Mouse (Mus musculus) stomach, embryonic 16.5 days (tissue): ENCODE data around the gene Mrgprf. TPM values are rescaled to one million over a fixed set of nuclear protein-coding genes. Genes with fewer than 3 reads are reported as not detected.

ENCODE experiments used
- ATAC-seq: fragments of 200-750 bp; cut with Nextera tagmentation; 2 replicates; pipeline ENCODE4 v1.8.0; 2017; ENCODE audit warnings: moderate number of reproducible peaks, moderate TSS enrichment; ENCODE audit not compliant: insufficient read depth, low FRiP score
- H3K27ac ChIP-seq: fragments of 300-500 bp; sonication (generic); 2 replicates; pipeline ENCODE4 v1.5.1; 2014; ENCODE audit warnings: low read length
- H3K27me3 ChIP-seq: fragments of 300-500 bp; sonication (generic); 2 replicates; pipeline ENCODE4 v1.6.1; 2014; ENCODE audit warnings: low read length, control low read depth, mixed read lengths; ENCODE audit not compliant: control insufficient read depth, insufficient read depth
- H3K36me3 ChIP-seq: fragments of 300-500 bp; sonication (generic); 2 replicates; pipeline ENCODE4 v1.6.1; 2014; ENCODE audit warnings: low read length; ENCODE audit not compliant: control insufficient read depth, insufficient read depth
- H3K4me1 ChIP-seq: fragments of 300-500 bp; sonication (generic); 2 replicates; pipeline ENCODE4 v1.6.1; 2014; ENCODE audit warnings: low read length, control low read depth, mixed read lengths; ENCODE audit not compliant: control insufficient read depth, insufficient read depth
- H3K4me2 ChIP-seq: fragments of 300-500 bp; sonication (generic); 2 replicates; pipeline ENCODE4 v1.6.1; 2014; ENCODE audit warnings: low read depth, low read length, mixed read lengths
- H3K4me3 ChIP-seq: fragments of 300-500 bp; sonication (generic); replicated peaks from 2 replicates; pipeline ENCODE4 v1.5.1; 2014; ENCODE audit warnings: mild to moderate bottlenecking, low read length
- H3K9ac ChIP-seq: fragments of 300-500 bp; sonication (generic); 2 replicates; pipeline ENCODE4 v1.6.1; 2014; ENCODE audit warnings: low read length
- H3K9me3 ChIP-seq: fragments of 300-500 bp; sonication (generic); replicated peaks from 2 replicates; pipeline ENCODE4 v1.6.1; 2016; ENCODE audit warnings: low read length, control low read depth; ENCODE audit not compliant: control insufficient read depth
- WGBS: fragments of 180-500 bp; shearing (Covaris S2); extraction: QIAGEN DNeasy Blood & Tissue Kit; methylation state at CpG from one replicate; pipeline ENCODE4 v1.1.7; 2014; 5-methylcytosine and 5-hydroxymethylcytosine counted together
- polyA plus RNA-seq: library from polyadenylated mRNA; unstranded; fragments of >200 nt; fragmentation: Nextera tagmentation; extraction: Ambion mirVana; gene quantifications from 2 replicates; pipeline ENCODE4 v1.2.1, GENCODE M21; 2015

The Mrgprf gene
- polyA plus RNA-seq, 1 experiment from 2014 or later, result 5.5 TPM

DNA sequence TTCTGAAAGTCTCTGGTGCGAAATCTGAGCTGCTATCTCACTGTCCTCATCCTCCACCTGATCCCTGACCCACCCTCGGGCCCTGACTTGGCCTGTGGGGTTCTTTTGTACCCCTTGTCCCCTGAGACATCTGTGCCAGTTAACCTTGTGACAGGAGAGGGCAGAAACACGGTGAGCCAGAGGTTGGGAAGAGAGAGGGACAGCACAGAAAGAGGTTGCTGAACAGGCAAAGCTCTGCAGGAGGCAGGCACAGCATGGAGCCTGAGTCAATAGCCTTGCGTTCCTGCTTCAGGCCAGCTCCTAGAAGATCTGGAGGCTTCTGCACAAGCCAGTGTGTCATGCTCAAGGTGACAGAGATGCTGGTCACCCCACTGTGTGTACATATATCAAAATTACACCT, 23.0 kb downstream of the Mrgprf start:
- Histone ChIP-seq H3K4me3 (no peak overlapping the region), H3K9me3 (no peaks in the 10 kb centered on the region), H3K27me3 (no peaks in the 10 kb centered on the region), H3K9ac (no peak overlapping the region), H3K36me3 (no peaks in the 10 kb centered on the region), H3K27ac (no peak overlapping the region), H3K4me2 (no peak overlapping the region), H3K4me1 (no peaks in the 10 kb centered on the region)
- 44% methylated on average over 4 of the region's 4 CpGs for WGBS
- ATAC-seq, result no peak

DNA sequence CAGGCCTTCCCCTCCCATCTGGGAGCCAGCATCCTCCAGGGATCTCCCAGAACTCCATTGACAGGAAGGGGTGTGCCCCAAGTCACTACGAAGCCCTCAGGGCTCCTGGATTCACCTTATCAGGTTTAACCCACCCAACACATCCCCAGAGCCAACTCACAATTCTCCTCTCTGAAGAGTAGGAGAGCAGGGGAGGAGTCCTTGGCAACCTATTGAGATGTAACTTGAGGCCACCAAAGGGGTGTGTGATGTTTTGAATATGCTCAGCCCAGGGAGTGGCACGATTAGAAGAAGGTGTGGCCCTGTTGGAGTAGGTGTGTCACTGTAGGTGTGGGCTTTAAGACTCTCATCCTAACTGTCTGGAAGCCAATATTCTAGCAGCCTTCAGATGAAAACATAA, 25.1 kb downstream of the Mrgprf start:
- Histone ChIP-seq H3K27me3 (no peaks in the 10 kb centered on the region), H3K9ac (no peak overlapping the region), H3K4me1 (no peaks in the 10 kb centered on the region), H3K27ac (no peak overlapping the region), H3K4me2 (no peak overlapping the region), H3K36me3 (no peaks in the 10 kb centered on the region), H3K9me3 (no peaks in the 10 kb centered on the region), H3K4me3 (no peak overlapping the region)
- WGBS, result 40% methylated on average over 2 of the region's 2 CpGs
- no peak for ATAC-seq

DNA sequence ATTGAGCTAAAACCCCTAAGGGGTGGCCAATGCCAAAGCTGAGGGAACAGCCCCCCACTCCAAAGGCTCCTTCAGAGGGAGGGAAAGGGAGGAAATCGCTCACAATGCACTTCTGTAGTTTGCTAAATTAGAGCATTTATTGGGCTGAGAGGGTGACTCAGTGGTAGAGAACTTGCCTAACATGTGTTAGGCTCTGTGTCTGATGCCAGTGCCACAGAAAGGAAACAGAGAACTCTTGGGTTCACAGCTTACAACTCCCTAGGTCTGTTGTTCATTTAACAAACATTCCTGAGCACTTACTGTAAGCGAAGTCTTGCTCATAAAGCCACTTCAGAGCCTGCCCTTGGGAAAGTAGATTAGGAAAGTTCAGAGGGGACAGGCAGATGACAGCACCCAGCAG, 29.4 kb downstream of the Mrgprf start:
- Histone ChIP-seq H3K36me3 (no peaks in the 10 kb centered on the region), H3K4me1 (peaks cover 3% of the 10 kb centered on the region; the same call in 1 of the 2 replicates), H3K4me2 (no peak overlapping the region), H3K9ac (no peak overlapping the region), H3K4me3 (no peak overlapping the region), H3K27ac (no peak overlapping the region), H3K9me3 (no peaks in the 10 kb centered on the region), H3K27me3 (no peaks in the 10 kb centered on the region)
- 60% methylated on average over 2 of the region's 2 CpGs for WGBS
- ATAC-seq, result no peak

DNA sequence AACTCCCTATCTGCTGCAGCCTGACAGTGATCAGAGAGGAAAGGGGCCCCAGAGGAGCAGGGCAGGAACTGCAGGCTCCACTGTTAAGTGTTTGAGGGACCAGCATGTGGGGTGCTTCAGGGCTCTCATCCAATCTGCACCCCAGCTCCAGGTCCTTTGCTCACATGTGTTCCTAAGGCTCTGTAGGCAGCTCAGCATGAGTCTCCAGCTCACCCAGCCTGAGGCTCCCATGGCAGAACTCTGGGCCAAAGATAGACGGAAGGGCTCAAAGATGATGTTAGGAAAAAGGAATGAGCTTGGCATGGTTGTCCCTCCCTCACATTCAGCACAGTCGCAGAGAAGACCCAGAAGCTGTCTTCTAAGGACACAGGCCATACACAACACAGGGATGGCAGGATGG, 30.0 kb downstream of the Mrgprf start:
- Histone ChIP-seq H3K27me3 (no peaks in the 10 kb centered on the region), H3K27ac (no peak overlapping the region), H3K4me2 (no peak overlapping the region), H3K36me3 (no peaks in the 10 kb centered on the region), H3K4me3 (no peak overlapping the region), H3K4me1 (peaks cover 3% of the 10 kb centered on the region; the same call in 1 of the 2 replicates), H3K9ac (no peak overlapping the region), H3K9me3 (no peaks in the 10 kb centered on the region)
- WGBS, result 67% methylated on average over 2 of the region's 2 CpGs
- no peak for ATAC-seq

DNA sequence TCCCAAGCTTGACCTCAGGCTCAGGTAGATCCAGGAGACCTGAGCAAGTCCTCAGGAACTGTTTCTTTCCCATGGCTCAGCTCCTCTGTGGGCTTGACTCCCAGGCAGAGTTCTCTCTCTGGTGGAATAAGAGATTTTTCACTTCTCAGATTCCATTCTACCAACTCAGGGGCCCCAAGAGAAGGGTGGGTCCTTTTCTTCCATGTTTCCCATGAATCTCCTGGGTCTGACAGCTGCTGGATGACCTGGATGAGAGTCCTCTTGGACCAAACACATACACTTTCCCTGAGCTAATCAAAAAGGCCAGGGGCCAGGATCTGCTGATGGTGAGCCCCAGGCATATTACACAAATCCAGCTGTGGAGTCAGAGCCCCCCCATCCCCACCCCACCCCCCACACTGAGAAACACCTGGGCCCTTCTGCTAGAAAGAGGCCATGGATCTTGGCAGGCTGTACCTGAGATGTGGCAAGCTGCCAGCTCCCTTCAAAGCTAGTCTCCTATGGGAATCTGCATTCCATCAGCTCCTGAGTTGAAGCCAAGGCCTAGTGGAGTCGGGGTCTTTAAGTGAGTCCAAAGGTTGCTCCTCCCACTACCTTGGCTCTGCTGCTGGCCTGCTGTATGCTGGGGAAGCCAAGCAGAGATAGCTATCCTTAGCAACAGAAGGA, 31.9 kb downstream of the Mrgprf start:
- peaks cover 3% of the 10 kb centered on the region; the same call in 1 of the 2 replicates for H3K4me1 ChIP-seq
- H3K36me3 ChIP-seq, result no peaks in the 10 kb centered on the region
- WGBS, result 24% methylated on average over 1 of the region's 1 CpGs
- 0 out of 2 replicates have a peak overlapping the region, but pooled peaks have one; percentile 11 for H3K27ac ChIP-seq
- H3K27me3 ChIP-seq, result no peaks in the 10 kb centered on the region
- ATAC-seq, result peak; percentile 62
- H3K4me3 ChIP-seq, result no peak overlapping the region
- no peak overlapping the region for H3K9ac ChIP-seq
- no peak overlapping the region for H3K4me2 ChIP-seq
- no peaks in the 10 kb centered on the region for H3K9me3 ChIP-seq

DNA sequence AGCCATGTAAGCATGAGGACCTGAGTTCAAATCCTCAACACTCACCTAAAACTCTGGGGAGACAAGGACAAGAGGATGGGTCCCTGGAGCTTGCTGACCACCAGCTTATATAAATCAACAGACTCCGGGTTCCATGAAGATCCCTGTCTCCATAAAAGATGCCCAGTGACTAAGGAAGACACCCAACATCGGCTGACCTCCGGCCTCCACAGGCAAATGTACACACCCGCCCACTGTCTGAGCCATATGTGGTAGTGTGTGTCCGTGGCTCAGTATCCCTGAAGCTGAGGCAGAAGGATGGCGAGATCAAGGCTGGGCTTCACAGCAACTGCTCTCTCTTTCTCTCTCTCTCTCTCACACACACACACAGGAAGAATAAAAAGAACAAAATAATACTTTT, 33.3 kb downstream of the Mrgprf start:
- no peaks in the 10 kb centered on the region for H3K27me3 ChIP-seq
- no peak overlapping the region for H3K9ac ChIP-seq
- peaks cover 3% of the 10 kb centered on the region; the same call in 1 of the 2 replicates for H3K4me1 ChIP-seq
- no peaks in the 10 kb centered on the region for H3K36me3 ChIP-seq
- no peaks in the 10 kb centered on the region for H3K9me3 ChIP-seq
- no peak for ATAC-seq
- 84% methylated on average over 6 of the region's 6 CpGs for WGBS
- no peak overlapping the region for H3K4me3 ChIP-seq
- no peak overlapping the region for H3K4me2 ChIP-seq
- H3K27ac ChIP-seq, result no peak overlapping the region

DNA sequence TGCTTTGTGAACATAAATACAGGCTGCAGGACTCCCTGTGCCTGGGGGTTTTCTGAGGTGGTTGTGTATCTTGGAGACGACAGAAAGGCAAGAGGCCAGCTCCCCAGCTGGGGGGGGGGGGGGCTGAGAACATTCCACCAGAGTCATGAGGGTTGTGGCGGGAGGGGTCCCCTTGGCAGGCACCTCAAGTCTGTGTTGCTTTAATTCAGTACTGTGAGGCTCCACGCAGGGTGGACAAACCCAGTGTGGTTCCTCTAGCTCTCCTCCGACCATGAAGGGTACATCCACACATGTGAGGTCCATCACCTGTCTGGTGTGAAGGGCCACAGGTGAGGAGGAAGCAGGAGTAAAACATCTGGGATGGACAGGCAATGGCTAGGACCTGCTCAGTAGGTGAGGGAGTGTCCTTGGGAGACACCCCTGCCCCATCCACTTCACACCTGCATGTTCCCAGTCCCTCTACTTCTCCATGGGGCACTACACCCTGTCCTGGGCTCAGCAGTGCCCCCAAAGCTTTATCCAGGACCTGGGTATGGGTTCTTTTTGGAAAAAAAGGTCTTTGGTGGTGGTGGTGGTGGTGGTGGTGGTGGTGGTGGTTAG, 33.9 kb downstream of the Mrgprf start:
- no peak overlapping the region for H3K27ac ChIP-seq
- no peak overlapping the region for H3K9ac ChIP-seq
- H3K4me2 ChIP-seq, result no peak overlapping the region
- 57% methylated on average over 4 of the region's 4 CpGs for WGBS
- H3K4me1 ChIP-seq, result peaks cover 3% of the 10 kb centered on the region; the same call in 1 of the 2 replicates
- no peaks in the 10 kb centered on the region for H3K36me3 ChIP-seq
- ATAC-seq, result peak; percentile 38; the same call in 1 of the 2 replicates
- H3K9me3 ChIP-seq, result no peaks in the 10 kb centered on the region
- H3K27me3 ChIP-seq, result no peaks in the 10 kb centered on the region
- no peak overlapping the region for H3K4me3 ChIP-seq

DNA sequence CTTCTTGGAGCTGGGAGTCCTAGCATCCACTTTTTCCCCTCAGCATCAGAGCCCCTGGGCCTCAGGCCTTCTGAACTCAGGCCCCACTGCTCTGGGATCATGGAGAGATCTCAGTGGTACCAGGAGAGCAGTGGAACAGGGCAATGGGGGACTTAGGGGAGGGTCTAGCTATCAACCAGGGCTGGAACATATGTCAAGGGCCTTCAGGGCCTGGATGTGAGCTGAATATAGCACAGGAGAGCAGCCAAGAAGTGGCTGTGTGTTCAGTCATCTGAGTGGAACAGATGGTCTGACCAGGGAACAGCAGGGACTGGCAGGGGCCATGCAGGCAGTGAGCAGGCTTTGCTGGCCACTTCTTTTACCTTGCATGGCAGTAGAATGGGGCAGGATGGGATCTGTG, 34.6 kb downstream of the Mrgprf start:
- peaks cover 3% of the 10 kb centered on the region; the same call in 1 of the 2 replicates for H3K4me1 ChIP-seq
- no peak for ATAC-seq
- H3K27ac ChIP-seq, result no peak overlapping the region
- no peaks in the 10 kb centered on the region for H3K36me3 ChIP-seq
- H3K27me3 ChIP-seq, result no peaks in the 10 kb centered on the region
- no peak overlapping the region for H3K4me2 ChIP-seq
- H3K4me3 ChIP-seq, result no peak overlapping the region
- H3K9ac ChIP-seq, result no peak overlapping the region
- no peaks in the 10 kb centered on the region for H3K9me3 ChIP-seq

DNA sequence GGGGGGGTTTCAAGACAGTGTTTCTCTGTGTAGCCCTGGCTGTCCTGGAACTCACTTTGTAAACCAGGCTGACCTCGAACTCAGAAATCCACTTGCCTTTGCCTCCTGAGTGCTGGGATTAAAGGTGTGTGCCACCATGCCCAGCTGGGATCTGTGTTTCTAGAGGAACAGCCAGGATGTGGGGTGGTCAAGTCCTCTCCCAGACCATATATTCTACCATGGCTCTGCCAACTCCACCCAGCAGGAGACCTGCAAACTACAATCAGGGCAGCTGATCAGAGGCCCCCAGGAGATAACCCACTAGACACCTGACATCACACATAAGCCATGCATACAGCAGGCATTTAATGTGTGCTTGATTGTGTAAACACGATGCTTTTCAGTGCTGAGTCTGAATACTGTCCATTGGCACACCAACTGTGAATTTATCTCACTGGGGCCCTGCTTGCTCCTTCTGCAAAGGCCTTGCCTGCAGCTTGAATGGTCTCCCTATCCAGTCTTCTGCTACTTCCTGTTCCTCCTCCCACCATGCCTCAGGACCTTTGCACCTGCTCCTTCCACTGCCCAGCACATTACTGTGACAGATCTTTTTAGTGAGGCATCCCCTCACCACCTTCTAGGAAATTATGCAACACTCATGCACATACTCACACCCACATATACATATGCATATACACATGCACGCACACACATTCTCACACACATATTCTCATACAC, 35.1 kb downstream of the Mrgprf start:
- H3K4me2 ChIP-seq, result no peak overlapping the region
- H3K36me3 ChIP-seq, result no peaks in the 10 kb centered on the region
- ATAC-seq, result no peak
- 87% methylated on average over 3 of the region's 3 CpGs for WGBS
- no peaks in the 10 kb centered on the region for H3K27me3 ChIP-seq
- H3K27ac ChIP-seq, result no peak overlapping the region
- H3K9ac ChIP-seq, result no peak overlapping the region
- peaks cover 3% of the 10 kb centered on the region; the same call in 1 of the 2 replicates for H3K4me1 ChIP-seq
- no peaks in the 10 kb centered on the region for H3K9me3 ChIP-seq
- H3K4me3 ChIP-seq, result no peak overlapping the region
